Mouse (Mus musculus) embryonic facial prominence, embryonic 12.5 days (tissue): ENCODE measurements at regions not wholly inside any gene's neighbourhood (a gene's known extent, or its start where the extent isn't known, plus 50 kb on each side); places are given as distances from the start of the nearest gene placed in this dataset.

ENCODE experiments used
- ATAC-seq: fragments of 200-750 bp; cut with Nextera tagmentation; 2 replicates; pipeline ENCODE4 v1.8.0; 2017; ENCODE audit not compliant: insufficient number of reproducible peaks, insufficient read depth, low FRiP score, low TSS enrichment
- H3K27ac ChIP-seq: fragments of 300-500 bp; sonication (generic); 2 replicates; pipeline ENCODE4 v1.5.1; 2016; ENCODE audit warnings: mild to moderate bottlenecking
- H3K27me3 ChIP-seq: fragments of 300-500 bp; sonication (generic); 2 replicates; pipeline ENCODE4 v1.6.1; 2016; ENCODE audit warnings: mild to moderate bottlenecking, moderate library complexity
- H3K36me3 ChIP-seq: fragments of 300-500 bp; sonication (generic); 2 replicates; pipeline ENCODE4 v1.6.1; 2016; ENCODE audit warnings: mild to moderate bottlenecking
- H3K4me1 ChIP-seq: fragments of 300-500 bp; sonication (generic); 2 replicates; pipeline ENCODE4 v1.6.1; 2016
- H3K4me2 ChIP-seq: fragments of 300-500 bp; sonication (generic); replicated peaks from 2 replicates; pipeline ENCODE4 v1.6.1; 2016; ENCODE audit warnings: mild to moderate bottlenecking, moderate library complexity
- H3K4me3 ChIP-seq: fragments of 300-500 bp; sonication (generic); 2 replicates; pipeline ENCODE4 v1.5.1; 2016; ENCODE audit warnings: mild to moderate bottlenecking
- H3K9ac ChIP-seq: fragments of 300-500 bp; sonication (generic); 2 replicates; pipeline ENCODE4 v1.6.1; 2016; ENCODE audit warnings: mild to moderate bottlenecking, moderate library complexity
- H3K9me3 ChIP-seq: fragments of 300-500 bp; sonication (generic); 2 replicates; pipeline ENCODE4 v1.6.1; 2016; ENCODE audit warnings: mild to moderate bottlenecking, moderate library complexity
- WGBS: fragments of 180-500 bp; shearing (Covaris S2); methylation state at CpG from one replicate; pipeline ENCODE4 v1.1.7; 2016; 5-methylcytosine and 5-hydroxymethylcytosine counted together

DNA sequence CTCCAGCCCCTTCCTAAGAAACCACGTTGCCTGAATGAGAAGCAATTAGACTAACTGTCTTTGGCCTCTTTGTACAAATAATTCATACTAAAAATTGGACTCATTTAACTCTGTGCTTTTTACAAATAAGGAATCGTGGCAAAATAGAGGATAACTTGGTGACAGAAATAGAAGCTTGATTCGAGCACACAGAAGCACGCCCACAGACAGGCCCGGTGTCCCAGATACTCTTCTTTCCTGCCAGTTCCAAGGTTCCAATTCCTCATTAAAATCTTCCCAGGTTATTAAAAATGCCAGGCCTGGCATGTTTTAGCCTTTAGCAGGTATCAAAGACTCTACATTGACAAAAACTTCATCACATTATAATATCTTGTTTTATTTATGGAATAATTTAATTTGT lies 96.2 kb upstream of the Rxylt1 start:
- Histone ChIP-seq H3K27me3 (no peaks in the 10 kb centered on the region), H3K4me2 (no peak overlapping the region), H3K4me3 (no peak overlapping the region), H3K4me1 (no peaks in the 10 kb centered on the region), H3K9ac (no peak overlapping the region), H3K36me3 (no peaks in the 10 kb centered on the region), H3K9me3 (no peaks in the 10 kb centered on the region), H3K27ac (no peak overlapping the region)
- ATAC-seq: no peak
- WGBS: 85% methylated on average over 5 of the region's 5 CpGs

DNA sequence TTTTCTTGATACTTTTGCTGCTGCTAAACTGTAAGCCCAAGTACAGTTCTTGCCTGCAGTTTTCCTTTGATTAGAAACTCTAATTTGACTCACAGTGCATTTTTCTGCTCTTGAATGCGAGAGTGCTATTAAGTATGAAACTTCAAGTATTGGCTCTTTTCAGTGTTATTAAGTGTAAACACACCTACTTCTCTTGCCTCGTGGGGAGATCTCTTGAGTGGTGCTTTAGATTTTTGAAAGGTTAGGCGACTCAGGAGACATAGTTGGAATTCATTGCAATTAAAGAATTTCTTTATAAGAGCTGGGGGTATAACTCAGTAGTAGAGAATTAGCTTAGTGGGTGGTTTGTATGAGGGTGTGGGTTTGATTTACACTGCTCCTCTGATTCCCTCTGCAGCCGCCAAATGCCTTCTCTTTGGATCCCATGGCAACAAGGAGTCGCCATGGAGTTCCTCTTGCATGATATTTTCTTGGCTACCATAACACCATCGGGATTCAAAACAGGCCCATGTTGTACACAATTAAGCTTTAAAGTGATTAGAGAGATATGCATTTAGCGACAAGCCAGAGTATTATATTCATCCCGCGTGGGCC lies 88.1 kb upstream of the Rxylt1 start:
- no peak overlapping the region for H3K4me3 ChIP-seq
- H3K4me1 ChIP-seq: no peaks in the 10 kb centered on the region
- H3K27me3 ChIP-seq: no peaks in the 10 kb centered on the region
- no peaks in the 10 kb centered on the region for H3K9me3 ChIP-seq
- WGBS: 85% methylated on average over 9 of the region's 9 CpGs
- H3K9ac ChIP-seq: no peak overlapping the region
- no peak overlapping the region for H3K27ac ChIP-seq
- H3K36me3 ChIP-seq: no peaks in the 10 kb centered on the region
- H3K4me2 ChIP-seq: no peak overlapping the region
- ATAC-seq: no peak

DNA sequence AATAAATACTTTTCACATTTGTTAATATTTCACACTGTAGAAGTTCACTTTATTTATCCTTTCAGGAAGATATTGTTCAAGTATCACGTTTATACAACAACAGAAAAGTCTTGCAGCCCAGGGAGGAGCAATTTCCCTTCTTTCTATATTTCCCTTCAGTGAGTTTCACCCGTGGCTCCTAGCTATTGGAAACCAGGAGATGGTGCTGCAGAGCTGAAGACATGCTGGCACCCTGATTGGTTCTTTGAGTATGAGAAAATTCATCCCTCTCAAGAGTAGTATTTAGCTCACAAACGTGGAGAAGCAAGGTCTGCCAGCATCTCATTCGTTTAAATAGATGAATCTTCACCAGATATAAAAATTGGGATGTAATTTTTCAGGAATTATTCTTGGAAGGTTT lies 85.9 kb upstream of the Rxylt1 start:
- no peaks in the 10 kb centered on the region for H3K9me3 ChIP-seq
- no peak overlapping the region for H3K4me3 ChIP-seq
- H3K4me2 ChIP-seq: no peak overlapping the region
- no peak overlapping the region for H3K9ac ChIP-seq
- no peak overlapping the region for H3K27ac ChIP-seq
- no peaks in the 10 kb centered on the region for H3K36me3 ChIP-seq
- no peaks in the 10 kb centered on the region for H3K4me1 ChIP-seq
- 37% methylated on average over 4 of the region's 4 CpGs for WGBS
- no peaks in the 10 kb centered on the region for H3K27me3 ChIP-seq
- ATAC-seq: no peak

DNA sequence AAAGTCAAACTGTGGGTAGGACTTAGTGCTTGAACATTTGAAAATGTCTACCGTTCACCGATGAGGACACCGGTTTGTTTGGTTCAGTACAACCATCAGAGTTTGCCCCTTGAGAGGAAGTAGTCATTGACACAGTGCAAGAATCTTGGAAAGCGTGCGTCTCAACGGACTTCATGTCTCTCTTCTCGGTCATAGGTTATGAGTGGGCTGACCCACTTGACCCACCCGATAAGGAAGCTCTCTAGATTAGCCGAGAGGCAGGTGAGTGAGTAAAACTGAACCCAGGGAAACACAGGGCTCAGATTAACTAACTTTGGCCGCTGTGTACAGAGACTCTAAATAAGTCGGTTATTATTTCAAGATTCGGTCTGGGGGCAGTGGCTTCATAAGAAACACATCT lies 51.9 kb upstream of the Rxylt1 start:
- Histone ChIP-seq H3K9ac (no peak overlapping the region), H3K9me3 (no peaks in the 10 kb centered on the region), H3K4me3 (no peak overlapping the region), H3K4me1 (no peaks in the 10 kb centered on the region), H3K27me3 (no peaks in the 10 kb centered on the region), H3K27ac (no peak overlapping the region), H3K4me2 (no peak overlapping the region), H3K36me3 (no peaks in the 10 kb centered on the region)
- ATAC-seq: no peak
- 90% methylated on average over 12 of the region's 12 CpGs for WGBS

DNA sequence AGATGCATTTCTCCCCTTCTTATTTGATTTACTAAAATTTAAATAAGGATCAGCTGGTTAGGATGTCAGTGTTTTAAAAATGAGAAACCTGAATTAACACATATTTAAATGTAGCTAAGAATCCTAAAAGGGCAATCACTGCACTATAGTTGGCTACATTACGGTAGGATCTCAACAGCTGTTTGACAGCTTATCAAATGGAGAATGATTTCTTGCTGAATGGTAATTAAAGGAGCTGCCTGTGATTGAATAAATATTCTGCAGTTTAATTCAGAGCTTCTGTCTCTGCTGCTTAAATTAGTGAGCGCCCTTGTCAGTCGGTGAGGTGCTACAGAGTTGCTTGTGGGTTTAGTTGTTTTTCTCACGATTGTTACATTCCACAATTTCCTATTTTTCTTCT lies 51.4 kb upstream of the Rxylt1 start:
- Histone ChIP-seq H3K9me3 (no peaks in the 10 kb centered on the region), H3K4me2 (no peak overlapping the region), H3K4me1 (no peaks in the 10 kb centered on the region), H3K4me3 (no peak overlapping the region), H3K36me3 (no peaks in the 10 kb centered on the region), H3K27ac (no peak overlapping the region), H3K9ac (no peak overlapping the region), H3K27me3 (no peaks in the 10 kb centered on the region)
- WGBS: 89% methylated on average over 4 of the region's 4 CpGs
- ATAC-seq: no peak
